Mouse (Mus musculus) midbrain, postnatal 0 days (tissue): ENCODE measurements around the gene Mmp2. TPM values are rescaled to one million over a fixed set of nuclear protein-coding genes. Genes with fewer than 3 reads are reported as not detected.
A peak's percentile ranks its signal among the peaks of the same experiment; 100 is the strongest.
"Not testable (repeated sequence)": the region's sequence is repeated elsewhere in the genome, so short reads cannot be mapped to it uniquely, and the experiment has no call there.

Experiments used
- ATAC-seq: fragments of 200-750 bp; cut with Nextera tagmentation; 2 replicates; pipeline ENCODE4 v1.8.0; 2017; ENCODE audit warnings: moderate number of reproducible peaks, mild to moderate bottlenecking, moderate TSS enrichment, moderate library complexity; ENCODE audit not compliant: low FRiP score
- DNase-seq: peaks from one replicate; pipeline ENCODE4 v3.0.0-alpha.2; 2015; ENCODE audit warnings: low spot score
- H3K27ac ChIP-seq: fragments of 300-500 bp; sonication (generic); 2 replicates; pipeline ENCODE4 v1.5.1; 2014; ENCODE audit warnings: low read depth, mild to moderate bottlenecking, low read length, mixed read lengths
- H3K27me3 ChIP-seq: fragments of 300-500 bp; sonication (generic); 2 replicates; pipeline ENCODE4 v1.6.1; 2014; ENCODE audit warnings: low read length, control low read depth, mixed read lengths; ENCODE audit not compliant: insufficient read depth
- H3K36me3 ChIP-seq: fragments of 300-500 bp; sonication (generic); 2 replicates; pipeline ENCODE4 v1.6.1; 2014; ENCODE audit warnings: low read length, control low read depth, mixed read lengths; ENCODE audit not compliant: insufficient read depth
- H3K4me1 ChIP-seq: fragments of 300-500 bp; sonication (generic); 2 replicates; pipeline ENCODE4 v1.6.1; 2014; ENCODE audit warnings: mild to moderate bottlenecking, control low read depth, antibody characterized with exemption, low read length, mixed read lengths; ENCODE audit not compliant: insufficient read depth
- H3K4me2 ChIP-seq: fragments of 300-500 bp; sonication (generic); 2 replicates; pipeline ENCODE4 v1.6.1; 2014; ENCODE audit warnings: low read depth, mild to moderate bottlenecking, low read length, mixed read lengths; ENCODE audit not compliant: poor library complexity, severe bottlenecking
- H3K4me3 ChIP-seq: fragments of 300-500 bp; sonication (generic); 2 replicates; pipeline ENCODE4 v1.5.1; 2014; ENCODE audit warnings: low read depth, mild to moderate bottlenecking, low read length, moderate library complexity
- H3K9ac ChIP-seq: fragments of 300-500 bp; sonication (generic); replicated peaks from 2 replicates; pipeline ENCODE4 v1.6.1; 2014; ENCODE audit warnings: mild to moderate bottlenecking, low read length, moderate library complexity, mixed read lengths; ENCODE audit not compliant: poor library complexity, severe bottlenecking
- H3K9me3 ChIP-seq: fragments of 300-500 bp; sonication (generic); 2 replicates; pipeline ENCODE4 v1.6.1; 2016; ENCODE audit warnings: low read length, control low read depth
- CTCF ChIP-seq: IDR thresholded peaks from 2 replicates; pipeline ENCODE4 v1.5.1; 2016; ENCODE audit warnings: antibody characterized with exemption, mild to moderate bottlenecking
- WGBS: fragments of 180-500 bp; shearing (Covaris S2); extraction: QIAGEN DNeasy Blood & Tissue Kit; methylation state at CpG from one replicate; pipeline ENCODE4 v1.1.7; 2014; 5-methylcytosine and 5-hydroxymethylcytosine counted together
- polyA plus RNA-seq: library from polyadenylated mRNA; unstranded; fragments of >200 nt; fragmentation: Nextera tagmentation; extraction: Ambion mirVana; gene quantifications from 2 replicates; pipeline ENCODE4 v1.2.1, GENCODE M21; 2015
- total RNA-seq: library from RNA; depleted of rRNA; stranded (reverse); fragments of >200 nt; gene quantifications from 2 replicates; pipeline ENCODE4 v1.2.3, GENCODE M21; 2014

Gene Mmp2
- total and polyA plus RNA-seq, 2 experiments from 2014 or later, result 16.1 to 16.5 TPM

GRCm38 (mm10) chr8:92870281-92870680 is 43.2 kb downstream of the Mmp2 start:
- no peaks in the 10 kb centered on the region for H3K27me3 ChIP-seq
- no peak overlapping the region for H3K27ac ChIP-seq
- H3K4me2 ChIP-seq, result no peak overlapping the region
- TF ChIP-seq CTCF, result no peak
- peak; percentile 46 for DNase-seq
- no peak for ATAC-seq
- H3K9ac ChIP-seq, result no peak overlapping the region
- 53% methylated on average over 7 of the region's 7 CpGs for WGBS
- no peaks in the 10 kb centered on the region for H3K4me1 ChIP-seq
- no peaks in the 10 kb centered on the region for H3K36me3 ChIP-seq
- H3K4me3 ChIP-seq, result no peak overlapping the region
- no peaks in the 10 kb centered on the region for H3K9me3 ChIP-seq

GRCm38 (mm10) chr8:92872063-92872759 is 45.1 kb downstream of the Mmp2 start:
- Histone ChIP-seq H3K4me1 (no peaks in the 10 kb centered on the region), H3K9me3 (no peaks in the 10 kb centered on the region), H3K27ac (no peak overlapping the region), H3K36me3 (no peaks in the 10 kb centered on the region), H3K4me3 (no peak overlapping the region), H3K27me3 (no peaks in the 10 kb centered on the region), H3K9ac (no peak overlapping the region), H3K4me2 (no peak overlapping the region)
- DNase-seq, result no peak
- no peak for ATAC-seq
- no peak for TF ChIP-seq CTCF
- 63% methylated on average over 10 of the region's 10 CpGs for WGBS

- no peak overlapping the region for H3K9ac ChIP-seq
- no peaks in the 10 kb centered on the region for H3K4me1 ChIP-seq
- no peak overlapping the region for H3K4me2 ChIP-seq
- no peaks in the 10 kb centered on the region for H3K9me3 ChIP-seq
- no peak for TF ChIP-seq CTCF
- H3K27me3 ChIP-seq, result no peaks in the 10 kb centered on the region
- ATAC-seq, result no peak
- 67% methylated on average over 10 of the region's 10 CpGs for WGBS
- H3K4me3 ChIP-seq, result no peak overlapping the region
- DNase-seq, result no peak
- H3K27ac ChIP-seq, result no peak overlapping the region
- no peaks in the 10 kb centered on the region for H3K36me3 ChIP-seq
These were observed 48.7 kb downstream of the Mmp2 start for GRCm38 (mm10) chr8:92875795-92876194.

GRCm38 (mm10) chr8:92881247-92881646 is 54.2 kb downstream of the Mmp2 start:
- Histone ChIP-seq H3K9ac (no peak overlapping the region), H3K27me3 (no peaks in the 10 kb centered on the region), H3K9me3 (no peaks in the 10 kb centered on the region), H3K4me1 (no peaks in the 10 kb centered on the region), H3K36me3 (no peaks in the 10 kb centered on the region), H3K4me2 (no peak overlapping the region), H3K27ac (no peak overlapping the region), H3K4me3 (no peak overlapping the region)
- no peak for TF ChIP-seq CTCF
- WGBS, result 76% methylated on average over 4 of the region's 4 CpGs
- DNase-seq, result no peak
- no peak for ATAC-seq

- no peaks in the 10 kb centered on the region for H3K27me3 ChIP-seq
- 73% methylated on average over 2 of the region's 2 CpGs for WGBS
- H3K4me3 ChIP-seq, result no peak overlapping the region
- ATAC-seq (no peak), DNase-seq (no peak)
- H3K27ac ChIP-seq, result no peak overlapping the region
- no peak overlapping the region for H3K9ac ChIP-seq
- no peak overlapping the region for H3K4me2 ChIP-seq
- H3K36me3 ChIP-seq, result no peaks in the 10 kb centered on the region
- peak; percentile 68 for TF ChIP-seq CTCF
- no peaks in the 10 kb centered on the region for H3K9me3 ChIP-seq
- no peaks in the 10 kb centered on the region for H3K4me1 ChIP-seq
These were observed 56.7 kb downstream of the Mmp2 start for GRCm38 (mm10) chr8:92883771-92884170.

- H3K9me3 ChIP-seq, H3K27ac ChIP-seq, H3K4me1 ChIP-seq, H3K4me3 ChIP-seq, ATAC-seq, H3K9ac ChIP-seq, H3K27me3 ChIP-seq, H3K4me2 ChIP-seq, H3K36me3 ChIP-seq, DNase-seq: not testable (repeated sequence)
- 58% methylated on average over 3 of the region's 3 CpGs for WGBS
These were observed 65.1 kb downstream of the Mmp2 start for GRCm38 (mm10) chr8:92892216-92892615.
